Mouse (Mus musculus): ENCODE results near the gene 2900011O08Rik. TPM values are rescaled to one million over a fixed set of nuclear protein-coding genes. Genes with fewer than 3 reads are reported as not detected.
"Not testable (repeated sequence)": the region's sequence is repeated elsewhere in the genome, so short reads cannot be mapped to it uniquely, and the experiment has no call there.

2900011O08Rik gene
- polyA plus RNA-seq, 1 experiment from 2014 or later = 2.0 TPM

- not testable (repeated sequence) for H3K27me3 ChIP-seq (ENCODE audit: control insufficient read depth, insufficient read depth, low read length); H3K4me3 ChIP-seq (replicated peaks; ENCODE audit: low read length); H3K4me1 ChIP-seq (ENCODE audit: control insufficient read depth, insufficient read depth, low read length); ATAC-seq (ENCODE audit: insufficient read depth, low FRiP score); H3K9ac ChIP-seq (ENCODE audit: low read length); H3K27ac ChIP-seq (ENCODE audit: low read length); H3K4me2 ChIP-seq (ENCODE audit: low read depth, low read length); H3K36me3 ChIP-seq (ENCODE audit: control insufficient read depth, insufficient read depth, low read length); H3K9me3 ChIP-seq (replicated peaks; ENCODE audit: control insufficient read depth, low read length)
- 76% methylated on average over 2 of the region's 2 CpGs for WGBS
Measured at GRCm38 (mm10) chr16:14068701-14069100, 82.3 kb downstream of the 2900011O08Rik start.

DNA sequence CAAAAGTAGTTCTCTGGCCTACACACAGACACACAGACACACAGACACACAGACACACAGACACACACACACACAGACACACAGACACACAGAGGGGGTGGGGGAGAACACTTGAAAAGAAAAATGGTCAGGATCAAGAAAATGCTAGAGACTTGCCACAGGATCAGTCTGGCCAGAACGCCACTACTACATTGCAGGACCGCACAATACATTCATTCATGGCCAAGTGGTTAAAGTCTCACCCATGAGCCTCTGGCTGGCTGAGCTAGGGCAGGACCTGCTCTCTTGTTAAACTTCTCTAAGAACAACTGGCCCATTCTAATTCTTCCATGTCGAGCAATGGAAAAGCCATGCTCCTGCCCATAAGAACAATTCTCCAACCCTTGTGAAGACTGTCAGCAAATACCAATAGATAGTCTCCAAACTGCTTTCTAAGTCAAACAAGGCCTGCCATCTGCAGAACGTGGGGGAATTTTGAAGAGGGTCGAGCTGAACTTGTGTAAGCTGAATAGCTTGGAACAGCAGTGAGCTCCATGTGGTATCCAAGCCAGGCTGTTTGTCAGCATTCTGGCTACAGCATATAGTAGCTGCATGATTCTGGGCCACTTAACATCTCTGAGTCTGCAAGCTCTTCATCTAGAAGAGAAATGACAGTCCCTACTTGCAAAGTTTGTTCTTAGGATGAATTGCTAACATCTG, 84.2 kb downstream of the 2900011O08Rik start:
- no peak overlapping the region for H3K4me3 ChIP-seq (replicated peaks; ENCODE audit: low read length)
- H3K9ac ChIP-seq (ENCODE audit: low read length) = no peak overlapping the region
- no peaks in the 10 kb centered on the region for H3K27me3 ChIP-seq (ENCODE audit: control insufficient read depth, insufficient read depth, low read length)
- no peak overlapping the region for H3K4me2 ChIP-seq (ENCODE audit: low read depth, low read length)
- WGBS = 69% methylated on average over 5 of the region's 5 CpGs
- ATAC-seq (ENCODE audit: insufficient read depth, low FRiP score) = no peak
- no peaks in the 10 kb centered on the region for H3K4me1 ChIP-seq (ENCODE audit: control insufficient read depth, insufficient read depth, low read length)
- H3K27ac ChIP-seq (ENCODE audit: low read length) = no peak overlapping the region
- no peaks in the 10 kb centered on the region for H3K36me3 ChIP-seq (ENCODE audit: control insufficient read depth, insufficient read depth, low read length)
- H3K9me3 ChIP-seq (replicated peaks; ENCODE audit: control insufficient read depth, low read length) = no peaks in the 10 kb centered on the region

DNA sequence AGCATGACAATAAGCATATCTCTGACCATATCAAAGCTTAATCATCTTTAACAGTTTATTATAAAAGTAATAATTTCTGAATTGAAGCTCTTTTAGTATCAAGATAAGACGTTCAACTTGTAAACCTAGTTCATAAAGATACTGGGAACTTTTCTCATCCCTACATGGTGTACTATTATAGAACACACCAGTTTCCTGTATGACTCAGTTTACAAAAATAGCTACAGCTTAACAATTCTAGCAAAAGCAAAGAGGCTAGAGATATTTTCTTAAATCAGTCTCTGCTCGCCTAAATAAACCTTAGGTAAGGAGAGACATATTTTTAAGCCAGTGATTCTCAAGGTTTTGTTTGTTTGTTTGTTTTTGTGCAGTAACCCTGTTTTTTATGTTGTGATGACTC, 96.5 kb downstream of the 2900011O08Rik start:
- no peaks in the 10 kb centered on the region for H3K4me1 ChIP-seq (ENCODE audit: control insufficient read depth, insufficient read depth, low read length)
- no peaks in the 10 kb centered on the region for H3K27me3 ChIP-seq (ENCODE audit: control insufficient read depth, insufficient read depth, low read length)
- no peak overlapping the region for H3K27ac ChIP-seq (ENCODE audit: low read length)
- no peak for ATAC-seq (ENCODE audit: insufficient read depth, low FRiP score)
- 80% methylated on average over 2 of the region's 2 CpGs for WGBS
- H3K9me3 ChIP-seq (replicated peaks; ENCODE audit: control insufficient read depth, low read length) = no peaks in the 10 kb centered on the region
- no peak overlapping the region for H3K4me2 ChIP-seq (ENCODE audit: low read depth, low read length)
- no peak overlapping the region for H3K9ac ChIP-seq (ENCODE audit: low read length)
- no peaks in the 10 kb centered on the region for H3K36me3 ChIP-seq (ENCODE audit: control insufficient read depth, insufficient read depth, low read length)
- no peak overlapping the region for H3K4me3 ChIP-seq (replicated peaks; ENCODE audit: low read length)

GRCm38 (mm10) chr16:14088249-14088648, 101.8 kb downstream of the 2900011O08Rik start:
- no peak for ATAC-seq (ENCODE audit: insufficient read depth, low FRiP score)
- H3K4me3 ChIP-seq (replicated peaks; ENCODE audit: low read length) = no peak overlapping the region
- H3K9me3 ChIP-seq (replicated peaks; ENCODE audit: control insufficient read depth, low read length) = no peaks in the 10 kb centered on the region
- 73% methylated on average over 3 of the region's 3 CpGs for WGBS
- H3K9ac ChIP-seq (ENCODE audit: low read length) = no peak overlapping the region
- H3K4me2 ChIP-seq (ENCODE audit: low read depth, low read length) = no peak overlapping the region
- no peaks in the 10 kb centered on the region for H3K4me1 ChIP-seq (ENCODE audit: control insufficient read depth, insufficient read depth, low read length)
- H3K27ac ChIP-seq (ENCODE audit: low read length) = no peak overlapping the region
- H3K36me3 ChIP-seq (ENCODE audit: control insufficient read depth, insufficient read depth, low read length) = no peaks in the 10 kb centered on the region
- H3K27me3 ChIP-seq (ENCODE audit: control insufficient read depth, insufficient read depth, low read length) = no peaks in the 10 kb centered on the region

GRCm38 (mm10) chr16:14089296-14089695, 102.9 kb downstream of the 2900011O08Rik start:
- H3K36me3 ChIP-seq (ENCODE audit: control insufficient read depth, insufficient read depth, low read length) = no peaks in the 10 kb centered on the region
- H3K4me1 ChIP-seq (ENCODE audit: control insufficient read depth, insufficient read depth, low read length) = no peaks in the 10 kb centered on the region
- H3K27me3 ChIP-seq (ENCODE audit: control insufficient read depth, insufficient read depth, low read length) = no peaks in the 10 kb centered on the region
- no peak overlapping the region for H3K4me2 ChIP-seq (ENCODE audit: low read depth, low read length)
- H3K9me3 ChIP-seq (replicated peaks; ENCODE audit: control insufficient read depth, low read length) = no peaks in the 10 kb centered on the region
- no peak for ATAC-seq (ENCODE audit: insufficient read depth, low FRiP score)
- no peak overlapping the region for H3K27ac ChIP-seq (ENCODE audit: low read length)
- H3K9ac ChIP-seq (ENCODE audit: low read length) = no peak overlapping the region
- WGBS = 87% methylated on average over 3 of the region's 3 CpGs
- no peak overlapping the region for H3K4me3 ChIP-seq (replicated peaks; ENCODE audit: low read length)

GRCm38 (mm10) chr16:14091771-14092170, 105.4 kb downstream of the 2900011O08Rik start:
- 57% methylated on average over 2 of the region's 2 CpGs for WGBS

GRCm38 (mm10) chr16:14105891-14106290, 119.5 kb downstream of the 2900011O08Rik start:
- no peak overlapping the region for H3K4me2 ChIP-seq (ENCODE audit: low read depth, low read length)
- WGBS = 84% methylated on average over 6 of the region's 6 CpGs
- no peaks in the 10 kb centered on the region for H3K9me3 ChIP-seq (replicated peaks; ENCODE audit: control insufficient read depth, low read length)
- no peak overlapping the region for H3K4me3 ChIP-seq (replicated peaks; ENCODE audit: low read length)
- no peak overlapping the region for H3K27ac ChIP-seq (ENCODE audit: low read length)
- no peak for ATAC-seq (ENCODE audit: insufficient read depth, low FRiP score)
- H3K36me3 ChIP-seq (ENCODE audit: control insufficient read depth, insufficient read depth, low read length) = 0 out of 2 replicates have a peak, but pooled peaks cover 1% of the 10 kb centered on the region
- no peaks in the 10 kb centered on the region for H3K27me3 ChIP-seq (ENCODE audit: control insufficient read depth, insufficient read depth, low read length)
- H3K9ac ChIP-seq (ENCODE audit: low read length) = no peak overlapping the region
- no peaks in the 10 kb centered on the region for H3K4me1 ChIP-seq (ENCODE audit: control insufficient read depth, insufficient read depth, low read length)

More at GRCm38 (mm10) chr16:14091771-14092170, 105.4 kb downstream of the 2900011O08Rik start:
- ATAC-seq (ENCODE audit: insufficient read depth, low FRiP score) = no peak
- Histone ChIP-seq H3K27ac (ENCODE audit: low read length) (no peak overlapping the region), H3K4me2 (ENCODE audit: low read depth, low read length) (no peak overlapping the region), H3K4me3 (replicated peaks; ENCODE audit: low read length) (no peak overlapping the region), H3K27me3 (ENCODE audit: control insufficient read depth, insufficient read depth, low read length) (no peaks in the 10 kb centered on the region), H3K4me1 (ENCODE audit: control insufficient read depth, insufficient read depth, low read length) (no peaks in the 10 kb centered on the region), H3K36me3 (ENCODE audit: control insufficient read depth, insufficient read depth, low read length) (no peaks in the 10 kb centered on the region), H3K9me3 (replicated peaks; ENCODE audit: control insufficient read depth, low read length) (no peaks in the 10 kb centered on the region), H3K9ac (ENCODE audit: low read length) (no peak overlapping the region)

GRCm38 (mm10) chr16:14109651-14110230, 123.3 kb downstream of the 2900011O08Rik start:
- Histone ChIP-seq H3K27me3 (ENCODE audit: control insufficient read depth, insufficient read depth, low read length) (no peaks in the 10 kb centered on the region), H3K4me1 (ENCODE audit: control insufficient read depth, insufficient read depth, low read length) (no peaks in the 10 kb centered on the region), H3K36me3 (ENCODE audit: control insufficient read depth, insufficient read depth, low read length) (peaks cover 15% of the 10 kb centered on the region; the same call in 1 of the 2 replicates), H3K4me3 (replicated peaks; ENCODE audit: low read length) (no peak overlapping the region), H3K9me3 (replicated peaks; ENCODE audit: control insufficient read depth, low read length) (no peaks in the 10 kb centered on the region), H3K4me2 (ENCODE audit: low read depth, low read length) (no peak overlapping the region), H3K27ac (ENCODE audit: low read length) (no peak overlapping the region), H3K9ac (ENCODE audit: low read length) (no peak overlapping the region)
- no peak for ATAC-seq (ENCODE audit: insufficient read depth, low FRiP score)
- WGBS = 78% methylated on average over 3 of the region's 3 CpGs

DNA sequence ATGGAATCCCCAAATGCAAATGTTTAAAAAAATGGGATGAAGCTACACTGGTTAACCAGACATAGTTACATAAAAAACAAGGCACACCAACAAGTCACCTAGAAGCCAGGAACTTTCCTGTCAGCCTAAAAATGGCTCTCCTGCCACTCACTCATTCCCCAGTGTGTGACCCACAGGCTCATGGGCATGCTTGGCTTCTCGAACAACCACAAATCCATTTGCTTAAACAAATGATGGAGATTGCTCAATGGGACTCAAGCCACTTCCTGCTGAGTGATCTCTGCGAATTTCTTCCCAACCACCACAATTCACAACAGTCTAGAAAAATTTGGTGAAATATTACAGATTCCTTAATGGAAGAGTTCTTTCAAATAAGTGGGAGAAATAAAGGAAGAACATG, 124.5 kb downstream of the 2900011O08Rik start:
- no peaks in the 10 kb centered on the region for H3K4me1 ChIP-seq (ENCODE audit: control insufficient read depth, insufficient read depth, low read length)
- no peak for ATAC-seq (ENCODE audit: insufficient read depth, low FRiP score)
- H3K4me3 ChIP-seq (replicated peaks; ENCODE audit: low read length) = no peak overlapping the region
- no peak overlapping the region for H3K4me2 ChIP-seq (ENCODE audit: low read depth, low read length)
- H3K9ac ChIP-seq (ENCODE audit: low read length) = no peak overlapping the region
- H3K9me3 ChIP-seq (replicated peaks; ENCODE audit: control insufficient read depth, low read length) = no peaks in the 10 kb centered on the region
- H3K27me3 ChIP-seq (ENCODE audit: control insufficient read depth, insufficient read depth, low read length) = no peaks in the 10 kb centered on the region
- H3K36me3 ChIP-seq (ENCODE audit: control insufficient read depth, insufficient read depth, low read length) = peaks cover 15% of the 10 kb centered on the region; the same call in 1 of the 2 replicates
- WGBS = 71% methylated on average over 2 of the region's 2 CpGs
- no peak overlapping the region for H3K27ac ChIP-seq (ENCODE audit: low read length)

Measured in stomach, embryonic 16.5 days (tissue).